Comparison of ENCODE assay signal across 10 mouse cellular contexts in genomic region chr9:58096629-58097301, GRCm38 (mm10). TPM values are rescaled to one million over a fixed set of nuclear protein-coding genes. Genes with fewer than 3 reads are reported as not detected.
DNase-seq lines count a peak whose midpoint lies in the region; ATAC-seq and TF ChIP-seq lines count a peak whose summit lies in the region.
"Had no signal": no experiment of that assay in that cellular context is flagged by ENCODE, and none has a peak within 500 bp of the region (broad histone marks: within the 10 kb centered on the region; RNA-seq: fewer than 3 reads in every experiment).

No protein-coding gene starts in this region.

- TF ChIP-seq CTCF in lung, embryonic 14.5 days (IDR thresholded peaks at IDR 0.05; ENCODE audit: low read depth): no peak
- TF ChIP-seq CTCF in midbrain, postnatal 0 days (IDR thresholded peaks at IDR 0.05): no peak

- no peak overlapping the region for H3K4me2 ChIP-seq in lung, embryonic 14.5 days
- H3K4me2 ChIP-seq in hindbrain, embryonic 13.5 days: no peak overlapping the region
- no peak overlapping the region for H3K4me2 ChIP-seq in midbrain, postnatal 0 days (ENCODE audit: low read depth, low read length, poor library complexity, severe bottlenecking)

- WGBS in lung, embryonic 14.5 days: 58% methylated on average over 5 of the region's 5 CpGs
- WGBS in hindbrain, embryonic 13.5 days: 51% methylated on average over 5 of the region's 5 CpGs
- WGBS in midbrain, postnatal 0 days: 39% methylated on average over 5 of the region's 5 CpGs

- no peaks in the 10 kb centered on the region for H3K4me1 ChIP-seq in lung, embryonic 14.5 days (ENCODE audit: insufficient read depth)
- H3K4me1 ChIP-seq in hindbrain, embryonic 13.5 days (replicated peaks): peaks cover 32% of the 10 kb centered on the region
- H3K4me1 ChIP-seq in midbrain, postnatal 0 days (ENCODE audit: insufficient read depth, low read length): peaks cover 6% of the 10 kb centered on the region; the same call in 1 of the 2 replicates

- no peak overlapping the region for H3K4me3 ChIP-seq in lung, embryonic 14.5 days (ENCODE audit: low read depth, low read length)
- H3K4me3 ChIP-seq in hindbrain, embryonic 13.5 days: no peak overlapping the region
- no peak overlapping the region for H3K4me3 ChIP-seq in midbrain, postnatal 0 days (ENCODE audit: low read depth, low read length)

- H3K27ac ChIP-seq in lung, embryonic 14.5 days (ENCODE audit: low read depth): no peak overlapping the region
- peak overlapping the region; percentile 73 for H3K27ac ChIP-seq in hindbrain, embryonic 13.5 days
- H3K27ac ChIP-seq in midbrain, postnatal 0 days (ENCODE audit: low read depth, low read length): peak overlapping the region; percentile 18; the same call in 1 of the 2 replicates

- no peak for DNase-seq in lung, embryonic 14.5 days
- no peak for DNase-seq in lung, postnatal 36 days
- DNase-seq in cerebellum, postnatal 10 days: peak; percentile 77 to 88
- DNase-seq in midbrain, postnatal 0 days (ENCODE audit: low spot score): peak; percentile 86
- DNase-seq in adrenal gland, postnatal 36 days: no peak
- no peak for DNase-seq in adipocyte (ENCODE audit: low spot score)
- DNase-seq in ovary, postnatal 10 days (ENCODE audit: low spot score): no peak

- no peaks in the 10 kb centered on the region for H3K27me3 ChIP-seq in lung, embryonic 14.5 days (ENCODE audit: insufficient read depth, low read length)
- H3K27me3 ChIP-seq in hindbrain, embryonic 13.5 days: peaks cover 13% of the 10 kb centered on the region; the same call in 1 of the 2 replicates
- peaks cover 5% of the 10 kb centered on the region; the same call in 1 of the 2 replicates for H3K27me3 ChIP-seq in midbrain, postnatal 0 days (ENCODE audit: insufficient read depth, low read length)

- peak; percentile 19; the same call in 1 of the 2 replicates for ATAC-seq in lung, embryonic 14.5 days (ENCODE audit: insufficient read depth)
- peak; percentile 73 for ATAC-seq in hindbrain, embryonic 13.5 days (ENCODE audit: low FRiP score)
- ATAC-seq in midbrain, postnatal 0 days (ENCODE audit: low FRiP score): peak; percentile 52; the same call in 1 of the 2 replicates

- no peaks in the 10 kb centered on the region for H3K9me3 ChIP-seq in lung, embryonic 14.5 days (ENCODE audit: low read depth, low read length)
- H3K9me3 ChIP-seq in hindbrain, embryonic 13.5 days: no peaks in the 10 kb centered on the region
- H3K9me3 ChIP-seq in midbrain, postnatal 0 days (ENCODE audit: low read length): no peaks in the 10 kb centered on the region

- H3K9ac ChIP-seq in lung, embryonic 14.5 days: no peak overlapping the region
- H3K9ac ChIP-seq in hindbrain, embryonic 13.5 days: no peak overlapping the region; the same call in 1 of the 2 replicates
- no peak overlapping the region for H3K9ac ChIP-seq in midbrain, postnatal 0 days (replicated peaks; ENCODE audit: low read length, poor library complexity, severe bottlenecking)

- no peaks in the 10 kb centered on the region for H3K36me3 ChIP-seq in lung, embryonic 14.5 days (ENCODE audit: insufficient read depth)
- H3K36me3 ChIP-seq in hindbrain, embryonic 13.5 days: no peaks in the 10 kb centered on the region
- H3K36me3 ChIP-seq in midbrain, postnatal 0 days (ENCODE audit: insufficient read depth, low read length): no peaks in the 10 kb centered on the region

RNA-seq across cellular contexts. Expression of gene Ccdc33, which starts 21.9 kb away (rescaled TPM):
- polyA plus RNA-seq in lung, embryonic 14.5 days (2014; fragmentation: Nextera tagmentation; extraction: Ambion mirVana): not detected in 2 replicates
- 0.81 and 0.91 TPM in 2 replicates for polyA plus RNA-seq in hindbrain, embryonic 13.5 days (2015; fragmentation: Nextera tagmentation; extraction: Ambion mirVana)
- total RNA-seq in midbrain, postnatal 0 days (2014; rRNA removed): 0.24 and 0.27 TPM in 2 replicates
- polyA plus RNA-seq in midbrain, postnatal 0 days (2015; fragmentation: Nextera tagmentation; extraction: Ambion mirVana): 1.1 and 1.4 TPM in 2 replicates
- under 1 TPM in 1 of 2 experiments, not detected in 1; 0.99 TPM for total RNA-seq in adrenal gland, postnatal 36 days (2021)
- total RNA-seq: megakaryocyte, adult 5-6 weeks had no signal
- polyA plus RNA-seq: heart, embryonic 14.5 days had no signal

RNA-seq across cellular contexts. Expression of gene Stra6, which starts 33.2 kb away (rescaled TPM):
- polyA plus RNA-seq in lung, embryonic 14.5 days (2014; fragmentation: Nextera tagmentation; extraction: Ambion mirVana): 3.4 and 4.0 TPM in 2 replicates
- polyA plus RNA-seq in hindbrain, embryonic 13.5 days (2015; fragmentation: Nextera tagmentation; extraction: Ambion mirVana): 19.1 and 20.1 TPM in 2 replicates
- total RNA-seq in midbrain, postnatal 0 days (2014; rRNA removed): 19.6 and 20.8 TPM in 2 replicates
- polyA plus RNA-seq in midbrain, postnatal 0 days (2015; fragmentation: Nextera tagmentation; extraction: Ambion mirVana): 8.8 and 9.2 TPM in 2 replicates
- 1 to 10 TPM; 1.2 to 2.1 TPM for total RNA-seq in adrenal gland, postnatal 36 days (2021)
- total RNA-seq: megakaryocyte, adult 5-6 weeks had no signal

Comparison
In these comparisons a context has a peak if more than half of its experiments do, and no peak if none do; other contexts are left out.
1. ATAC-seq: peak in every context shown above with its lines; median percentile 73 in hindbrain, embryonic 13.5 days; 52 in midbrain, postnatal 0 days; 19 in lung, embryonic 14.5 days.
2. DNase-seq: peak in cerebellum, postnatal 10 days (2 of 2) and midbrain, postnatal 0 days (single experiment); none in lung, embryonic 14.5 days (single experiment), lung, postnatal 36 days (single experiment), adrenal gland, postnatal 36 days (0 of 2), adipocyte (single experiment) and ovary, postnatal 10 days (single experiment).